Mouse (Mus musculus) cerebellum, adult 2 months (tissue): ENCODE measurements around the gene Mtmr6. TPM values are rescaled to one million over a fixed set of nuclear protein-coding genes. Genes with fewer than 3 reads are reported as not detected.
A peak's percentile ranks its signal among the peaks of the same experiment; 100 is the strongest.

Experiments used
- DNase-seq, 2 experiments: peaks; one replicate each; pipeline ENCODE4 v3.0.0; 2021
- H3K27ac ChIP-seq: fragments of 200-500 bp; 2 replicates; pipeline ENCODE4 v1.5.1; 2012; ENCODE audit warnings: low read length, control low read depth, inconsistent platforms; ENCODE audit not compliant: insufficient read depth
- H3K27me3 ChIP-seq: fragments of 200-500 bp; 2 replicates; pipeline ENCODE4 v1.6.1; 2012; ENCODE audit warnings: inconsistent platforms, mild to moderate bottlenecking, low read length, moderate library complexity; ENCODE audit not compliant: control insufficient read depth, insufficient read depth
- H3K4me1 ChIP-seq: fragments of 200-500 bp; 2 replicates; pipeline ENCODE4 v1.6.1; 2011; ENCODE audit warnings: low read length; ENCODE audit not compliant: control insufficient read depth, insufficient read depth
- H3K4me3 ChIP-seq: fragments of 200-500 bp; replicated peaks from 2 replicates; pipeline ENCODE3; 2011; ENCODE audit warnings: mild to moderate bottlenecking, low read depth, low read length, control low read depth; ENCODE audit not compliant: insufficient read depth
- CTCF ChIP-seq: fragments of 200-500 bp; IDR thresholded peaks from 2 replicates; pipeline ENCODE4 v1.5.1; 2011; ENCODE audit warnings: low read depth, mild to moderate bottlenecking, control low read depth, low read length, moderate library complexity, borderline replicate concordance; ENCODE audit not compliant: insufficient read depth
- POLR2A ChIP-seq: fragments of 200-500 bp; IDR thresholded peaks from 2 replicates; pipeline ENCODE4 v1.6.1; 2011; ENCODE audit warnings: low read length, control low read depth, borderline replicate concordance; ENCODE audit not compliant: insufficient read depth
- WGBS: fragments of 180-500 bp; shearing (Covaris S2); methylation state at CpG from one replicate; pipeline ENCODE4 v1.1.7; 2018; 5-methylcytosine and 5-hydroxymethylcytosine counted together
- polyA plus RNA-seq: library from polyadenylated mRNA; depleted of rRNA; stranded (reverse); fragments of >200 nt; gene quantifications from 2 replicates; pipeline ENCODE4 v1.2.3, GENCODE M21; 2012

Gene Mtmr6
- polyA plus RNA-seq, 1 experiment: 90.5 TPM

GRCm38 (mm10) chr14:60273346-60273745, 8.3 kb downstream of the Mtmr6 start:
- Histone ChIP-seq H3K27ac (no peak overlapping the region), H3K4me1 (no peaks in the 10 kb centered on the region; the same call in 1 of the 2 replicates), H3K4me3 (no peak overlapping the region), H3K27me3 (no peaks in the 10 kb centered on the region)
- peak in 1 of 2 experiments; percentile 10 for DNase-seq
- TF ChIP-seq POLR2A: no peak
- TF ChIP-seq CTCF: no peak
- 37% methylated on average over 6 of the region's 6 CpGs for WGBS

GRCm38 (mm10) chr14:60275301-60276276, 10.6 kb downstream of the Mtmr6 start:
- TF ChIP-seq POLR2A (no peak), CTCF (no peak)
- no peaks in the 10 kb centered on the region for H3K27me3 ChIP-seq
- H3K27ac ChIP-seq: no peak overlapping the region
- H3K4me1 ChIP-seq: no peaks in the 10 kb centered on the region; the same call in 1 of the 2 replicates
- 88% methylated on average over 7 of the region's 7 CpGs for WGBS
- DNase-seq: no peak
- H3K4me3 ChIP-seq: no peak overlapping the region

- 93% methylated on average over 7 of the region's 7 CpGs for WGBS
- TF ChIP-seq CTCF (no peak), POLR2A (no peak)
Measured at GRCm38 (mm10) chr14:60286194-60286863, 21.3 kb downstream of the Mtmr6 start.

GRCm38 (mm10) chr14:60290363-60290762, 25.3 kb downstream of the Mtmr6 start:
- DNase-seq: no peak
- Histone ChIP-seq H3K27ac (no peak overlapping the region), H3K4me1 (no peaks in the 10 kb centered on the region), H3K4me3 (no peak overlapping the region), H3K27me3 (no peaks in the 10 kb centered on the region)
- TF ChIP-seq CTCF (no peak), POLR2A (no peak)
- 95% methylated on average over 4 of the region's 4 CpGs for whole genome bisulfite sequencing

More at GRCm38 (mm10) chr14:60286194-60286863, 21.3 kb downstream of the Mtmr6 start:
- Histone ChIP-seq H3K27me3 (no peaks in the 10 kb centered on the region), H3K4me1 (no peaks in the 10 kb centered on the region), H3K27ac (no peak overlapping the region), H3K4me3 (no peak overlapping the region)
- DNase-seq: no peak

- H3K4me3 ChIP-seq: no peak overlapping the region
- TF ChIP-seq CTCF (no peak), POLR2A (no peak)
- DNase-seq: no peak
- H3K27ac ChIP-seq: no peak overlapping the region
- 83% methylated on average over 1 of the region's 1 CpGs for WGBS
- H3K27me3 ChIP-seq: no peaks in the 10 kb centered on the region
- no peaks in the 10 kb centered on the region for H3K4me1 ChIP-seq
Measured at GRCm38 (mm10) chr14:60295531-60295930, 30.5 kb downstream of the Mtmr6 start.

GRCm38 (mm10) chr14:60300224-60300991, 35.4 kb downstream of the Mtmr6 start:
- peak; percentile 49 to 51 for DNase-seq
- Histone ChIP-seq H3K4me1 (peaks cover 5% of the 10 kb centered on the region; the same call in 1 of the 2 replicates), H3K4me3 (no peak overlapping the region), H3K27ac (no peak overlapping the region), H3K27me3 (no peaks in the 10 kb centered on the region)
- 33% methylated on average over 14 of the region's 14 CpGs for WGBS
- TF ChIP-seq CTCF: peak; percentile 72
- TF ChIP-seq POLR2A: no peak

GRCm38 (mm10) chr14:60301024-60301423, 36.0 kb downstream of the Mtmr6 start:
- no peak for TF ChIP-seq POLR2A
- TF ChIP-seq CTCF: no peak
- DNase-seq: no peak
- Histone ChIP-seq H3K27me3 (no peaks in the 10 kb centered on the region), H3K4me3 (no peak overlapping the region), H3K27ac (no peak overlapping the region), H3K4me1 (peaks cover 5% of the 10 kb centered on the region; the same call in 1 of the 2 replicates)
- WGBS: 76% methylated on average over 6 of the region's 6 CpGs

GRCm38 (mm10) chr14:60302441-60302840, 37.4 kb downstream of the Mtmr6 start:
- no peak for TF ChIP-seq CTCF
- TF ChIP-seq POLR2A: no peak

More at GRCm38 (mm10) chr14:60302441-60302840, 37.4 kb downstream of the Mtmr6 start:
- DNase-seq: peak in 1 of 2 experiments; percentile 30
- peaks cover 5% of the 10 kb centered on the region; the same call in 1 of the 2 replicates for H3K4me1 ChIP-seq
- WGBS: 22% methylated on average over 4 of the region's 4 CpGs
- no peak overlapping the region for H3K27ac ChIP-seq
- H3K4me3 ChIP-seq: no peak overlapping the region
- H3K27me3 ChIP-seq: no peaks in the 10 kb centered on the region
